Mouse (Mus musculus) CH12.LX (cell line): ENCODE results near the gene Cldn8. TPM values are rescaled to one million over a fixed set of nuclear protein-coding genes. Genes with fewer than 3 reads are reported as not detected.

Experiments
- DNase-seq: peaks from one replicate; pipeline ENCODE4 v3.0.0-alpha.2; 2013; ENCODE audit errors: extremely low read depth
- H3K27ac ChIP-seq: 2 replicates; pipeline ENCODE4 v1.5.1; 2012; ENCODE audit warnings: low read depth, mild to moderate bottlenecking, control low read depth, moderate library complexity; ENCODE audit not compliant: insufficient read depth
- H3K27me3 ChIP-seq: replicated peaks from 2 replicates; pipeline ENCODE3; 2012; ENCODE audit warnings: inconsistent platforms
- H3K36me3 ChIP-seq, 2 experiments: replicated peaks in 1 of 2; 2 replicates each; pipeline versions ENCODE3 to v1.6.1; 2012; ENCODE audit warnings: inconsistent platforms in 1 of 2, low read length in 1 of 2, mild to moderate bottlenecking in 1 of 2, mixed read lengths in 1 of 2, moderate library complexity in 1 of 2; ENCODE audit not compliant: control insufficient read depth in 1 of 2, insufficient read depth in 1 of 2
- H3K4me1 ChIP-seq, 2 experiments: 2 replicates each; pipeline ENCODE4 v1.6.1; 2012; ENCODE audit warnings: inconsistent platforms in 1 of 2, moderate library complexity in 1 of 2; ENCODE audit not compliant: insufficient read depth in 2 of 2, control insufficient read depth in 1 of 2
- H3K4me2 ChIP-seq: 2 replicates; pipeline ENCODE4 v1.6.1; 2012; ENCODE audit warnings: low read depth, mild to moderate bottlenecking, control low read depth; ENCODE audit not compliant: poor library complexity, insufficient read depth, severe bottlenecking
- H3K4me3 ChIP-seq, 3 experiments: fragments of 150-350 bp in 1 of 3; sonication (generic) in 1 of 3; replicated peaks in 1 of 3; 2 replicates each; pipeline versions ENCODE3 to v1.5.1; 2011 to 2012; ENCODE audit warnings: low read depth in 2 of 3, low read length in 2 of 3, mild to moderate bottlenecking in 2 of 3, moderate library complexity in 2 of 3, control low read depth in 1 of 3, improper control_type of control experiment in 1 of 3, inconsistent platforms in 1 of 3, mixed read lengths in 1 of 3; ENCODE audit not compliant: poor library complexity in 1 of 3
- H3K79me2 ChIP-seq: replicated peaks from 2 replicates; pipeline ENCODE4 v1.6.1; 2012; ENCODE audit warnings: mild to moderate bottlenecking, moderate library complexity; ENCODE audit not compliant: control insufficient read depth, poor library complexity, insufficient read depth, severe bottlenecking; ENCODE audit errors: extremely low read depth
- H3K9ac ChIP-seq: 2 replicates; pipeline ENCODE4 v1.6.1; 2012; ENCODE audit warnings: low read depth, mild to moderate bottlenecking, control low read depth, moderate library complexity; ENCODE audit not compliant: insufficient read depth
- H3K9me3 ChIP-seq: replicated peaks from 2 replicates; pipeline ENCODE3; 2012; ENCODE audit warnings: low read length, inconsistent platforms, mixed read lengths
- BHLHE40 ChIP-seq: IDR thresholded peaks from 2 replicates; pipeline ENCODE4 v1.6.1; 2011; ENCODE audit warnings: mild to moderate bottlenecking, low read depth, low read length, improper control_type of control experiment
- CHD2 ChIP-seq: IDR thresholded peaks from 2 replicates; pipeline ENCODE4 v1.6.1; 2011; ENCODE audit warnings: low read length, improper control_type of control experiment
- E2F4 ChIP-seq: IDR thresholded peaks from 2 replicates; pipeline ENCODE4 v1.6.1; 2011; ENCODE audit warnings: low read depth, low read length, improper control_type of control experiment; ENCODE audit not compliant: insufficient replicate concordance
- ETS1 ChIP-seq: conservative IDR thresholded peaks from 2 replicates; pipeline ENCODE4 v1.6.1; 2012; ENCODE audit warnings: low read depth, mild to moderate bottlenecking, inconsistent platforms, low read length, improper control_type of control experiment, moderate library complexity
- IRF4 ChIP-seq: IDR thresholded peaks from 2 replicates; pipeline ENCODE4 v1.6.1; 2014; ENCODE audit warnings: low read depth, mild to moderate bottlenecking, inconsistent platforms, low read length, improper control_type of control experiment
- JUN ChIP-seq: IDR thresholded peaks from 2 replicates; pipeline ENCODE4 v1.6.1; 2011; ENCODE audit warnings: low read depth, mild to moderate bottlenecking, low read length, improper control_type of control experiment, moderate library complexity; ENCODE audit not compliant: insufficient read depth
- NRF1 ChIP-seq: IDR thresholded peaks from 2 replicates; pipeline ENCODE4 v1.6.1; 2014; ENCODE audit warnings: low read depth, mild to moderate bottlenecking, inconsistent platforms, low read length, improper control_type of control experiment, moderate library complexity
- POLR2A ChIP-seq: IDR thresholded peaks from 2 replicates; pipeline ENCODE4 v1.6.1; 2011; ENCODE audit warnings: low read depth, mild to moderate bottlenecking, improper control_type of control experiment, low read length
- SIN3A ChIP-seq: IDR thresholded peaks from 2 replicates; pipeline ENCODE4 v1.6.1; 2012; ENCODE audit warnings: low read length, improper control_type of control experiment, inconsistent platforms
- USF1 ChIP-seq: IDR thresholded peaks from 2 replicates; pipeline ENCODE4 v1.6.1; 2014; ENCODE audit warnings: low read depth, mild to moderate bottlenecking, inconsistent platforms, low read length, improper control_type of control experiment
- ZMIZ1 ChIP-seq: IDR thresholded peaks from 2 replicates; pipeline ENCODE4 v1.6.1; 2012; ENCODE audit warnings: low read depth, mild to moderate bottlenecking, inconsistent platforms, low read length, improper control_type of control experiment
- dilution Hi-C: fragments of 300-500 bp; cut with MboI; formaldehyde crosslinking; loops from 2 replicates; pipeline ENCODE4 v1.14.3; 2020; ENCODE audit warnings: low sequenced_read_pairs; ENCODE audit not compliant: extremely low pct_unique_long_range_greater_than_20kb, extremely low pct_ligation_motif_present
- in situ Hi-C: fragments of 300-500 bp; cut with MboI; formaldehyde crosslinking; loops from 3 replicates; pipeline ENCODE4 v1.14.3; 2019; ENCODE audit warnings: low sequenced_read_pairs, low pct_ligation_motif_present, low pct_unique_long_range_greater_than_20kb, mixed read lengths
- polyA plus RNA-seq: library from polyadenylated mRNA; unstranded; fragments of >175 nt; gene quantifications from 2 replicates; pipeline ENCODE4 v1.2.1, GENCODE M21; 2012; ENCODE audit warnings: low read depth; ENCODE audit not compliant: insufficient read length
- total RNA-seq, 2 experiments: library from RNA; depleted of rRNA; stranded (reverse); fragments of 300-350 nt in 1 of 2; fragments of >200 nt in 1 of 2; gene quantifications; 2 replicates each; pipeline ENCODE4 v1.2.3; 2012 to 2014

The Cldn8 gene
- total RNA-seq (2012; rRNA removed) (not detected in 2 replicates), total RNA-seq (2014; rRNA removed) (not detected in 2 replicates), polyA plus RNA-seq (not detected in 2 replicates)

DNA sequence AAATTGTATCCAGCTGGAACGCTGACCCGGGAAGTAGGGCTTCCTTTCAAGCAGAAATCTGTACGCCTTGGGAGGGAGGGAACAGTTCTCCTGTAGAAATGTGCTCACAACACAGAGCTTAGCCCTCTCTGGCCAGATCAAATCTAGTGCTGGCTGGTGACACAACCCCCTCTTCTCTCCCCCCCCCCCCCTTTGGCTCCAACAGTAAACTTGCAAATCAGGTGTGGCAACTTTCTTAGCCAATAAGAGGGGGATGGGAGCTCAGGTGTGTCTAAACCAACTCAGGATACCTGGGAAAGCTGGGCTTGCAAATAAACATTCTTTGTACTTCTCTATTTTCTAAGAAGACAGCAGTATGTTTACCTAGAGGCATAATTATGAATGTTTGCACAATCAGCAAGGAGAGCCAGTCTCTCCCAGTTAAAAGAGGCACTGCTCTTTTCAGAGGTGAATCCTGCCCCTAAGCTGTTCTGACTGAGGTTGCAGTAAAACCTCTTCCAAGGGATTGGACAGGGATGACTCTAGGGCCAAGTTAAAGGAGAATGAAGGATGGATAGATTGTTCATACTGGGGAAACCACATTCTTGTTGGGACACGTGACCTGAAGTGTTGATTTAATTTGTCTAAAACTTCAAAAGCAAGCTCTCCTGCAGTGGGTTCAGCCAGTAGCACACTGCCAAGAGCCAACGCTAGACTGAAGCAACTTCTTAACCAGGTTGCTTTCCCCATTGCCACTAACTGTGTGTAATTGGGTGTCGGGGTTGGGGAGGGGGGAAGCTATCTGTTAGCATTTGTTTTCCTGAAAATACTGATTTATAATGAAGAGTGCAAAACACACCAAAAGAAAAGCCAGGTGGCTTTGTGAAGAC is at the start of gene Cldn8:
TSS of gene Cldn8 (minus strand) at position 139 of the 869 bp plus-strand sequence.
- Histone ChIP-seq H3K4me2 (no peak within 1 kb of the TSS), H3K4me1 (no peaks in the 10 kb centered on the region), H3K27ac (no peak within 1 kb of the TSS), H3K36me3 (no peaks in the 10 kb centered on the region), H3K9me3 (peaks cover 57% of the 10 kb centered on the region), H3K9ac (no peak within 1 kb of the TSS), H3K79me2 (no peaks in the 10 kb centered on the region), H3K4me3 (no peak within 1 kb of the TSS), H3K27me3 (no peaks in the 10 kb centered on the region)
- DNase-seq: no peak
- in situ Hi-C loops (no loop called here), dilution Hi-C loops (no loop called here)
- TF ChIP-seq BHLHE40: no peak

DNA sequence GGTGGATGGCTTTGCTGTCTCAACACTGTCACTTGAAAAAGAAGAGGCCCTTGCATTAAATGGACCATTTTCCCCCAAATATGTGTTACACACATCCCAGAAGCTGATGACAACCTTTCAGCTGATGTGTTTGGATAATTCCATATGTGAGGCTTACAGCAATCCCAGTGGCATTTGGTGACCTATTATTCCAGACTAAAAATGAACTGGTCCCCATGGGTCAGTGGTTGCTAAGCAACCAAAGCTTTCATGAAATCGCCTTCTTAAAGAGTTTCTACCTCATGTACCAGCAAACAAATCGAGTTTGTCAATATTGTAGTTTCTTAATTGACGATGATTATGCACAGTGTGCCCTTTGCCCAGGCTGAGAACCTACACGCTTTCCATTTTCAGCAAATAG is 49.7 kb upstream of the Cldn8 start:
- no peak overlapping the region for H3K4me2 ChIP-seq
- H3K79me2 ChIP-seq: no peaks in the 10 kb centered on the region
- dilution Hi-C loops (no loop called here), in situ Hi-C loops (no loop called here)
- H3K27me3 ChIP-seq: no peaks in the 10 kb centered on the region
- peaks cover 64% of the 10 kb centered on the region for H3K9me3 ChIP-seq
- H3K9ac ChIP-seq: no peak overlapping the region
- no peaks in the 10 kb centered on the region for H3K4me1 ChIP-seq
- DNase-seq: no peak
- no peak overlapping the region for H3K4me3 ChIP-seq
- TF ChIP-seq USF1 (no peak), SIN3A (no peak), E2F4 (no peak), NRF1 (no peak), ZMIZ1 (no peak)
- no peaks in the 10 kb centered on the region for H3K36me3 ChIP-seq
- H3K27ac ChIP-seq: no peak overlapping the region

- in situ Hi-C loops: no loop called here
- no peak within 1 kb of the TSS for H3K4me2 ChIP-seq
- no peak for DNase-seq
- H3K79me2 ChIP-seq: no peaks in the 10 kb centered on the region
- TF ChIP-seq BHLHE40 (no peak), CHD2 (no peak), IRF4 (no peak), POLR2A (no peak), JUN (no peak), ETS1 (no peak)
- no peaks in the 10 kb centered on the region for H3K27me3 ChIP-seq
- H3K9me3 ChIP-seq: peaks cover 64% of the 10 kb centered on the region
- no peak within 1 kb of the TSS for H3K9ac ChIP-seq
- no peaks in the 10 kb centered on the region for H3K36me3 ChIP-seq
- no peak within 1 kb of the TSS for H3K27ac ChIP-seq
- H3K4me3 ChIP-seq: no peak within 1 kb of the TSS
- dilution Hi-C loops: no loop called here
- H3K4me1 ChIP-seq: no peaks in the 10 kb centered on the region
These were observed 48.9 kb upstream of the Cldn8 start, which contains the start of gene Krtap24-1 for GRCm38 (mm10) chr16:88611922-88612321. Gene Krtap24-1, minus strand, starts transcription at chr16:88612279.
